Mouse (Mus musculus): ENCODE results near the gene Enox2. TPM values are rescaled to one million over a fixed set of nuclear protein-coding genes. Genes with fewer than 3 reads are reported as not detected.

The Enox2 gene
- total RNA-seq (2023): 1 to 10 TPM; 8.6 to 9.9 TPM

GRCm38 (mm10) chrX:49287700-49288563 lies at the start of gene Enox2:
Gene Enox2 (minus strand): TSS chrX:49288259.

Other genes with a start within 250 kb of the Enox2 start
- gene Arhgap36, start 175.7 kb upstream of the Enox2 start, total RNA-seq (2023): not detected